Mouse (Mus musculus) v-Abl transformed pro-B cells (cell line): ENCODE results near the gene Snrk.

Experiments
- in situ Hi-C, 2 experiments: fragments of 400-800 bp; cut with MboI; formaldehyde crosslinking; loops; one replicate each; pipeline ENCODE4 v1.15.1; 2025; ENCODE audit not compliant: unreplicated experiment in 2 of 2

Snrk gene

DNA sequence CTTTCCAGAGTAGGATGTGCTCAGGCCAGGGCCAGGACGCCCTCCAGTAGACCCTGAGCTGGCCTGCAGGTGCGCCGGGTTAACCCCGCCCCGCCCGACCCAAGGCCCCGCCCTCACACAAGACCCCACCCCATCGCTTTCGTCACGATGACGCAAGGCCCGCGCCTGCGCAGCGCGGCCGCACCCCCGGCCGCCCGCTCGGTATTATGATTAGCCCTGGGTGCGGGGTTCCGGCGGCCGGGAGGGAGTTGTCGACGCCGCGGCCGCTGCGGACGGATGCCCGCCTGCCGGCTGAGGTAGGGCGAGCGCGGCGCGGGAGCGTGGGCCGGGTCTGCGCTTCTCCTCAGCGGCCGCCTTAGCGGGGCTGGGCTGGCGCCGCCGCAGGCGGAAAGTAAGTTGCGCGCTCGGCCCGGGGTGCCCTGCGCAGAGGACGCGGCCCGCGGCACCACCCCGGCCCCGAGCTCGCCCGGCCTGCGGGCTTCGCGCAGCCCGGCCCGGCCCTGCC is at the start of gene Snrk:
Snrk (plus strand) TSS at position 155 of the 505 bp plus-strand sequence.
- in situ Hi-C loops = loop anchor here (5.0 to 10.0 kb wide), 3 partner anchors 70 to 95 kb away; no protein-coding TSS in a partner anchor

GRCm38 (mm10) chr9:122067654-122068053 is 49.4 kb upstream of the Snrk start:
- in situ Hi-C loops = no loop called here

DNA sequence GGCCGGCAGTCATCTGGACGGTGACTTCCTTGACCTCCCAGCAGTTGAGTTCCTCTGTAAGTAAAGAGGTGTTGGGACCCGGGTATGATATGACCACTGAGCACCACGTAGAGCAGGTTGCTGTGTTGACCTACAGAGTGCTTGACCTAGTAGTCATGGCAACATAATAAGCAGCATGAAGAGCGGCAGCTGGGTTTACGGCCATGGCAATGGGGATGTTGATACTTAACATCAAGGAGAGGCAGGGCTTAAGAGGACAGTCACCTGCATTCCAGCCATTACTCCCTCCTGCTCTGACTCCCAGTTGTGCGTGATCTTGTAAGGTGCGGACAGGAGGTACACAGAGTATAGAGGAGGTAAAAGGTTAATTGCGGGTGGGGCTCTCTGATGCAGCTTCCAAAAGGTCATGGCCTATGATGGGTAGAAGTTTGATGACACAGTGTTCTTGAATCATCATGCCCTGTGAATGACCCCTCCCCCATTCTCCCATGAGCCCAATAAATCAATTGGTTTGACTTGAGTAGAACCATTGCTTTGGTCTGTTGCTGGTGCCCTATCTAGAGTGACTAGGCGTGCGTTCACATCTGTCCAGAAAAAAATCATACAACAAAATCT is 47.4 kb upstream of the Snrk start:
- in situ Hi-C loops = no loop called here

DNA sequence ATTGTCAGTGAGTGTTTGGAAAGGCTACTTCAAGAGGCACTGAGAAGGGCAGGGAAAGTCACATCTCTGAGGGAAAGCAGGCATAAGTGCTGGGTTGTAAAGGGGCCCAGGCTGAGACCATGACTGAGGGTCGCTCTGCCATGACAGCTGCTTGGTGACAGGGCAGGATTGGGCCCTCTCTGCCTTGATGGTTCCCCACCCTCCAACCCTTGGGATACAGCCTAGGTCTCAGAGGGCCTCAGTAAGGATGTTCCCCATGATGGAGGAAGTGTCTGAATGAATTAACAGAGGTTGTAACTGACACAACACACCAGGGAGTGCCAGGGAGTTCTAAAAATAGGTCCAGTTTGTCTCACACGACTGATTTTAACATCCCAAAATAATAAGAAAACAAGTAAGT is 43.1 kb upstream of the Snrk start:
- in situ Hi-C loops = no loop called here

- in situ Hi-C loops = no loop called here
Observed at GRCm38 (mm10) chr9:122074575-122074974, 42.5 kb upstream of the Snrk start.

GRCm38 (mm10) chr9:122078456-122078855 is 38.6 kb upstream of the Snrk start:
- in situ Hi-C loops = no loop called here

DNA sequence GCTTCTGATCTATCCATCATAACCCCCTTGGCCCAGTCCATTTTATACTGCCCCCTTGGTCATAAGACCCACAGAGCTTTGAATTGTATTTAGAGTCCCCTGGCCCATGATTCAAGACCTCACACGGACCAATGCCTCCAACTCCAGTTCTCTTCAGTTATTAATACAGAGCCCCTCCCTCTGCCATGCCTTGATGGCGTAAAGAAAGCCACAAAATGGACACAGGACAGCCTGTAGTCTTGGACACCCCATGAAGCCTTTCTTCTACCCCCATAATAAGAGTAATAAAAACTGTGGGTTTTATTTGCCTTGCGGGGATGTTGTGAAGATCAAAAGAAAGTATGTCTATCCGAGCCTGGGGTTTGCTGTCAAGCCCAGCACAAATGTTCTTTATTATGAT is 33.4 kb upstream of the Snrk start:
- in situ Hi-C loops = no loop called here

GRCm38 (mm10) chr9:122084175-122084574 is 32.9 kb upstream of the Snrk start:
- in situ Hi-C loops = no loop called here

DNA sequence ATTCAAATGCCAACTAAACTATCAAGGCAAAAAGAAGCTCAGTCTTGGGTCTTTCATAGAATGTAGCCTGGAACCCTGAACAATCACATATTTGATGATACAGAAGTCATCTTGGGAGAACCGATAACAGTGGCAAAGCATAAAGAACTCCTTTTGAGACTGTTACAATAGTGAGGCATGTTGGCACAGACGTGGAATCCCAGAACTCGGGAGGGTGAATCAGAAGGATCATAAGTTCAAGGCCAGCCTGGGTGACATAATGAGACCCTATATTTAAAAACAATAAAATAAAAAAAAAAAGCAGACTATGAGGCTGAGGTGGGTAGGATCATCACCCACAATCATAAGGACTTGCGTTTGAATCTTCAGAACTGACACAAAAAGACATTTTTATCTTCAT is 32.4 kb upstream of the Snrk start:
- in situ Hi-C loops = no loop called here

GRCm38 (mm10) chr9:122085055-122085454 is 32.0 kb upstream of the Snrk start:
- in situ Hi-C loops = no loop called here

DNA sequence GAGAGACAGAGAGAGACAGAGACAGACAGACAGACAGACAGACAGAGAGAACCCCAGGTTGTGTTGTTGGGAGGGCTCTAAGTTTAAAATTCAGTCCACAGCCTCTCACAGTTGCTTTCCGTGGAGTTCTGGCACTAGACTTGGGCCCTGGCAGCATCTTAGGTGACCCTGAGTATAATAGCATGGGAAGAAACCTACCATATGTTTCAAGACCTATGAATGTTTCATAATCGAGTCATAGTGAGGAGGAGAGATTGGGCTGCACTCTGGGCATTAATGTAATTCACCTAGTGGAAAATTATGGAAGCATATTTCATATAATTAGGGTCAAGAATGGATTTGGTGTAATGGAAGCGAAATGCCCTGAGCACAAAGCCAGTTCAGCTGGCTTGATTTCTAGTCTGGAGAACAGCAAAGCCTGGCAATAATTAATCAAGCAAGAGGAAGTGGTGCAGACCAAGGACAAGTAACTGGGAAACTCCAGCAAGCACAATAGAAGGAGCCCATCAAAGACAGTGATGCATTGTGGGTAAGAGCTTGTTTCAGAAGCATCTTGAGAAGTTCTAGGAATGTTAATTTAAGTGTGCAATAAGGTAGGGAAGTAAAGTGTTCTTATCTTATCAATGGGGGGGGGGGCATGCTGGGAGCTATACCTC is 31.4 kb upstream of the Snrk start:
- in situ Hi-C loops = no loop called here

DNA sequence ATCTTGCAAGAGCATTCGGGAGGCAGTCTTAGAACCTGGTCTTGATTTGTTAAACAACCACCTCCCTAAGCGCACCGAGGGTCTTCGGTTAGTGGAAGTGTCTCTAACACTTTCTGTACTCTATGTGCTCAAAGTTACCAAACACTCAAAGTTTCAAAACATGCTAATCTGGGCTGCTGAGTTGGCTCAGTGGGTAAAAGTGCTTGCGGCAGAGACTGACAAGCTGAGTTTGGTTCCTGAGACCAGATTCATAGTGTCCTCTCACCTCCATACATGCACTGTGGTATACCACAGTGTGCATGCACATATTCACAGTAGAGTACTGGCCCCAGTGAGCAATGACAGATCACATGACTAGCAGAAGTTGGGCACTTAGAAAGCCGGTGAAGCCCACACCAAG is 30.0 kb upstream of the Snrk start:
- in situ Hi-C loops = no loop called here

GRCm38 (mm10) chr9:122091171-122091570 is 25.9 kb upstream of the Snrk start:
- in situ Hi-C loops = no loop called here

DNA sequence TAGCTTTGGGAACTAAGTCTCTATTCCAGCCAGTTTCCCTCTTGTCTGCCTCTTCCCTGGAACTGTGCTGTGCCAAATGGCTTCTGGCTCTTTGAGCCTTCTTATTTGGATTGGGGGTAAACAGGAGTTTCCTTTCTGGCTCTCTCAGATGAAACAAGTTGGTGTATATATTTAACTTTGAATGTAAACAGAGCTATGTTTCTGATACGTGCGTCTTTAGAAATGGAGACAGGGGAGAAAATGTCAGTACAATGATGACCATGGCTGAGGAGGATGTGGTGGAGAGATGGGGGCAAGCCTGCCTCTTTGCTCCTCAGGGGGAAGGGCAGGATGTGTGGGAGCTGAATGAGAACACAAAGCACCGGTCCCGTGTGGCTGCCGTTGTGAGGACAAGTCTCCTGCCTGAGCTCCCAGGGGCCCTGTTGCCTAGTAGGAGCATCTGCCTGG is 25.3 kb upstream of the Snrk start:
- in situ Hi-C loops = no loop called here

DNA sequence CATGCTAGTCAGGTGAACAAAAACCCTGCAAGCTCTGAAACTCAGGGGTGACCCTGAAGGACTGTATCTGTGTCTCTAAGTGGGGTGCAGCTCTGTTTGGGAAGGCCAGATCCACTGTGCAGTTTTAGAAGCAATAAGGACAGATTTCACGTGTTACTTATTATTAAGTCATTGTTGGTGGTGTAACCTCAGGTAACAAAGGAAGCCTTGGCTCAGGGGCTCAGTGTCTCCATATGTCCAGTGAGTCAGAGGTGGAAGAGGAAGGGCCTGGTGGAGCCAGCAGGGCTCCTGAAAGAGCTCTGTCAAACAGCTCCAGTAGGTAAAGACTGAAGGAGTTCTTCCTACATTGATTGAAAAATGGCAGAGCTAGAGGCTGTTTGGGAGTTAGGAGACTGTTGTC is 22.9 kb upstream of the Snrk start:
- in situ Hi-C loops = no loop called here

DNA sequence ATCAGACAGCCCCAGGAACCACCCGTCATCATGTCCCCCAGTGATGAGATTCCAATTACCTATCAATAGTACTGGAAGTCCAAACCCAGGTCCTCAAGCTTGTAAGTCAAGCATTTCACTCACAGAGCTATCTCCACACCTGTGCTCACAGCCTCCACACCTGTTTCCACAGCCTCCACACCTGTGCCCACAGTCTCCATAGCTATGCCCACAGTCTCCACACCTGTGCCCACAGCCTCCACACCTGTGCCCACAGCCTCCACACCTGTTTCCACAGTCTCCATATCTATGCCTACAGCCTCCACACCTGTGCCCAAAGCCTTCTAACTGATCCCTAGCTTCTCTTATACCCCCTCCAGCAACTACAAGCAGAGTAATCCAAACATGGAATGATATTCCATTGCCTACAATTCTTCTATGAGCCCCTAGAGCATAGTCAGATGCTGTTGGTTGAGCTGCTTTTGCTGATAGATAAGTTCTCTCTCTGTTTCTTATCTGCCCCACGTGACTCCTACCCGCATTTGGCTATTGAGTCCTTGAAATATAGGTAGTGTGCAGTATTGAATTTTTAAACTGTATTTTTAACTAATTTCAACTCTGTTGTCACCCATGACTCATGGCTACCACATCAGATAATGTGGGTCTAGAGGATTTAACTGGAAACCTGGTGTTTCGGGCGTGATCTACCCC is 20.1 kb upstream of the Snrk start:
- in situ Hi-C loops = no loop called here

GRCm38 (mm10) chr9:122097535-122097934 is 19.5 kb upstream of the Snrk start:
- in situ Hi-C loops = no loop called here

DNA sequence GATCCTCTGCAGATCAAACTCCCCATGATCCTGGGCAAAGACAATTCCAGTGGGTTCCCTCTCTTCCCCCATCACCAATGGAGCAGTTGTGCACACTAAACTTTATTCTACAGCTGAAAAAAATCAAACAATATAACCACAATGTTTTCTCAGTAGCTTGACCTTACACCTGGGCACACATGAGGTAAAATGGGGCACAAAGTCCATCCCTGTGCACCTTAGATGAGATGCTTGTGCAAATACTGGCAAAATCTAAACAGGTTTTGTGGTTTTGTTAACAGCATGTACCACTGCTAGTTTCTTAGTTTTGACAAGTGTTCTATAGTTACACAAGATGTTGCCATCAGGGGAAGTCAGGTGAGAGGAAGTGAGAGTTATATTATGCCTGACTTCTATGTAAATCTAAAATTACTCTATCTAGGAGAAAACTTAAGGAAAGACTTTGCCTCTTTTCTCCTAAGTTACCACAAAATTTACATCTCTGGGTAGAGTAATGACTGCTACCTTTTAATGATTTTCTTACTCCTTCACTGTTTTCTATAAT is 16.4 kb upstream of the Snrk start:
- in situ Hi-C loops = no loop called here

- in situ Hi-C loops = no loop called here
Observed at GRCm38 (mm10) chr9:122101196-122101595, 15.9 kb upstream of the Snrk start.

- in situ Hi-C loops = no loop called here
Observed at GRCm38 (mm10) chr9:122103550-122104284, 13.3 kb upstream of the Snrk start.
